Mouse (Mus musculus): Measurements from ENCODE around the gene Sergef. TPM values are rescaled to one million over a fixed set of nuclear protein-coding genes. Genes with fewer than 3 reads are reported as not detected.

Sergef gene
- total and polyA plus RNA-seq, 2 experiments: 4.9 to 7.5 TPM

DNA sequence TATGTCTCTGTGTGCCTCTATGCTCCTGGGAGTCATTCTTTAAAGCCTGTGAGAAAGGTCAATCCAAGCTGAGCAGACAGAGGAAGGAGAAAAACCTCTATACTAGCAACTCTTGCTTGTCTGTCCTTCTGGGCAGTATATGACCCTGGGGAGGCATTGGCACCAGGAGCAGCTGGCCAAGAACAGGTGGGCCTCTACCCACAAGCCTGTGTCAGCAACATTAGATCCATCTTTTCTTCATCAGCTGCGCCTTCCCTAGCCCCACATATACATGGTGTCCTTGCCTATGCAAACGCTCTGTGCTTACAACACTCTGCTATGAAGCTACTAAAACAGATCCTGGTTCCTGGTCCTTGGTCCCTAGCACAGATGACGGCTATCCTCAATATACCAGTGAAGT lies 97.5 kb downstream of the Sergef start:
- H3K4me3 ChIP-seq (ENCODE audit: insufficient read depth, low read depth, low read length): no peak overlapping the region
- H3K36me3 ChIP-seq (ENCODE audit: control insufficient read depth, insufficient read depth, low read length): no peaks in the 10 kb centered on the region
- no peak overlapping the region for H3K27ac ChIP-seq (replicated peaks; ENCODE audit: insufficient read depth, low read depth, low read length)
- 96% methylated on average over 3 of the region's 3 CpGs for WGBS
- TF ChIP-seq POLR2A (IDR thresholded peaks at IDR 0.05; ENCODE audit: extremely low read depth, insufficient read depth, low read length) (no peak), CTCF (IDR thresholded peaks at IDR 0.05; ENCODE audit: low read depth, low read length) (no peak)
- no peaks in the 10 kb centered on the region for H3K79me2 ChIP-seq (ENCODE audit: control insufficient read depth, insufficient read depth, low read length)
- no peaks in the 10 kb centered on the region for H3K27me3 ChIP-seq (ENCODE audit: control insufficient read depth, insufficient read depth, low read length)
- 0 out of 2 replicates have a peak, but pooled peaks cover 2% of the 10 kb centered on the region for H3K4me1 ChIP-seq (ENCODE audit: control insufficient read depth, insufficient read depth, low read length)
- DNase-seq (ENCODE audit: extremely low read depth, low read depth, low spot score): no peak
- H3K9ac ChIP-seq (ENCODE audit: low read depth, low read length): no peak overlapping the region

DNA sequence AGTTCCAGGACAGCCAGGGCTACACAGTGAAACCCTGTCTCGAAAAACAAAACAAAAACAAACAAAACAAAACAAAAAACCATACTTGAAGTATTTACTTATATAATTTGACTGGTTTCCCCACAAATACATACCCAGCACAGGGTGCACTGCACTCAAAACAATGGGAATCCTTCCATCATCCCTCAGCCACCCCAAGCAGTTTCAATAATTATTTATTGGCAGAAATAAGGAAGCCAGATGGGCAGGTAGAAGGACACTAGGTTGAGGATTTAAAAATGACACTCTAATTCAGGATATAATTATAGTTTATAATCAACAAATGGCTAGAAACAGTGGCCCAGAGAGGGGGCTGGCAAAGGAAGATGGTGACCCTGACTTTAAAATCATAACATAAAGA lies 99.0 kb downstream of the Sergef start:
- Histone ChIP-seq H3K79me2 (ENCODE audit: control insufficient read depth, insufficient read depth, low read length) (no peaks in the 10 kb centered on the region), H3K9ac (ENCODE audit: low read depth, low read length) (no peak overlapping the region), H3K36me3 (ENCODE audit: control insufficient read depth, insufficient read depth, low read length) (no peaks in the 10 kb centered on the region), H3K4me3 (ENCODE audit: insufficient read depth, low read depth, low read length) (no peak overlapping the region), H3K4me1 (ENCODE audit: control insufficient read depth, insufficient read depth, low read length) (no peaks in the 10 kb centered on the region), H3K27me3 (ENCODE audit: control insufficient read depth, insufficient read depth, low read length) (no peaks in the 10 kb centered on the region), H3K27ac (replicated peaks; ENCODE audit: insufficient read depth, low read depth, low read length) (no peak overlapping the region)
- TF ChIP-seq POLR2A (IDR thresholded peaks at IDR 0.05; ENCODE audit: extremely low read depth, insufficient read depth, low read length) (no peak), CTCF (IDR thresholded peaks at IDR 0.05; ENCODE audit: low read depth, low read length) (no peak)
- WGBS: 75% methylated on average over 1 of the region's 1 CpGs
- no peak for DNase-seq (ENCODE audit: extremely low read depth, low read depth, low spot score)

DNA sequence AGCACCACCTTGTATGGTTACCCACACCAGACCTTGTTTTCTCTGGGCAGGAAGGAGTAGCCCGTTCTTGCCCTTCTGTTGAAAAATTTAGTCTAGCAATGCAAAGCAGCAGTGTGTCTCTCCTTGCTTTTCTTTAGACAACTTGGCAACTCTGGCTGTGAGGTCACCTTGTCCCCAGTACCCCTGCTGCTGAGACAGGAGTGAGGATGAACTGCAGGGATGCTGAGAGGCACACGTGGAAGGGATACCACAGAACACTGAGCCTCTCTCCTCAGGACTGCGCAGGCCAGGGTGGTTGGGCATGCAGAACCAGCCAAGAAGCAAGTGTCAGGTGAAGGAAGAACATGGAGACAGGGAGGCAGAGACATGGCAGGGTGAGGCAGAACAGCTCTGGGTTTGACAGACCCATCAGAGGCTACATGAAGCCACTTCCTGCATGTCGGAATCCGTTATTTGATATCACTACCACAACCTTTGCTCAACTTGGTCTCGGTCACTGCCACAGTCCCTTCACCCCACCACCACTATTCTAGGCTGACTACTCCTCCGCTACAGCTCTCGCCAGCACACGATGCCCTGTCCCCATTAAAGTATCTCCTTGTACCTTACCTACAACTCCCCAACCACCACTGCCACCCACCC lies 103.0 kb downstream of the Sergef start:
- no peaks in the 10 kb centered on the region for H3K36me3 ChIP-seq (ENCODE audit: control insufficient read depth, insufficient read depth, low read length)
- 91% methylated on average over 9 of the region's 9 CpGs for WGBS

DNA sequence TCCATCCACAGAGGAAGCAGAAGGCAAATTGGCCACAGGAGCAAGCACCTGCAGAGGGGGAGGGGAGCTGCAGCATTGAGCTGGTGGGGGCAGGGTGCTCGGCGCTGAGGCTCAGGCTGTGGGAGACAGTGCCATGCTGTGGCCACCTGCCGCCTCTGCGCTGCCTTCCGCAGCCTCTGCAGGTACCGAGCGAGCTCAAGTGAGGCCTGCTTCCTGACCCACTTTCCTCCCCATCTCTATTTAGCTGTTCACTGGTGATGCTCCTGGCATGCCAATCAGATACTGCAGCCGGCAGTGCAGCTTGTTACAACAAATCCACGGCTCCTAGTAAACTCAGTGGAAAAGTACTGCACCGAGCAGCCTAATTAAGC lies 104.2 kb downstream of the Sergef start:
- no peak overlapping the region for H3K4me3 ChIP-seq (ENCODE audit: insufficient read depth, low read depth, low read length)
- no peaks in the 10 kb centered on the region for H3K27me3 ChIP-seq (ENCODE audit: control insufficient read depth, insufficient read depth, low read length)
- no peak overlapping the region for H3K9ac ChIP-seq (ENCODE audit: low read depth, low read length)
- H3K27ac ChIP-seq (replicated peaks; ENCODE audit: insufficient read depth, low read depth, low read length): no peak overlapping the region
- H3K4me1 ChIP-seq (ENCODE audit: control insufficient read depth, insufficient read depth, low read length): no peaks in the 10 kb centered on the region
- TF ChIP-seq POLR2A (IDR thresholded peaks at IDR 0.05; ENCODE audit: extremely low read depth, insufficient read depth, low read length) (no peak), CTCF (IDR thresholded peaks at IDR 0.05; ENCODE audit: low read depth, low read length) (0 out of 2 replicates have a peak, but pooled peaks have one; percentile 12)
- H3K36me3 ChIP-seq (ENCODE audit: control insufficient read depth, insufficient read depth, low read length): no peaks in the 10 kb centered on the region
- DNase-seq (ENCODE audit: extremely low read depth, low read depth, low spot score): no peak
- H3K79me2 ChIP-seq (ENCODE audit: control insufficient read depth, insufficient read depth, low read length): no peaks in the 10 kb centered on the region
- 69% methylated on average over 10 of the region's 10 CpGs for WGBS

More for the DNA sequence above, 103.0 kb downstream of the Sergef start:
- H3K4me3 ChIP-seq (ENCODE audit: insufficient read depth, low read depth, low read length): no peak overlapping the region
- H3K27me3 ChIP-seq (ENCODE audit: control insufficient read depth, insufficient read depth, low read length): no peaks in the 10 kb centered on the region
- TF ChIP-seq CTCF (IDR thresholded peaks at IDR 0.05; ENCODE audit: low read depth, low read length): no peak
- TF ChIP-seq POLR2A (IDR thresholded peaks at IDR 0.05; ENCODE audit: extremely low read depth, insufficient read depth, low read length): no peak
- no peak overlapping the region for H3K27ac ChIP-seq (replicated peaks; ENCODE audit: insufficient read depth, low read depth, low read length)
- no peaks in the 10 kb centered on the region for H3K79me2 ChIP-seq (ENCODE audit: control insufficient read depth, insufficient read depth, low read length)
- no peak for DNase-seq (ENCODE audit: extremely low read depth, low read depth, low spot score)
- H3K9ac ChIP-seq (ENCODE audit: low read depth, low read length): no peak overlapping the region
- H3K4me1 ChIP-seq (ENCODE audit: control insufficient read depth, insufficient read depth, low read length): no peaks in the 10 kb centered on the region

DNA sequence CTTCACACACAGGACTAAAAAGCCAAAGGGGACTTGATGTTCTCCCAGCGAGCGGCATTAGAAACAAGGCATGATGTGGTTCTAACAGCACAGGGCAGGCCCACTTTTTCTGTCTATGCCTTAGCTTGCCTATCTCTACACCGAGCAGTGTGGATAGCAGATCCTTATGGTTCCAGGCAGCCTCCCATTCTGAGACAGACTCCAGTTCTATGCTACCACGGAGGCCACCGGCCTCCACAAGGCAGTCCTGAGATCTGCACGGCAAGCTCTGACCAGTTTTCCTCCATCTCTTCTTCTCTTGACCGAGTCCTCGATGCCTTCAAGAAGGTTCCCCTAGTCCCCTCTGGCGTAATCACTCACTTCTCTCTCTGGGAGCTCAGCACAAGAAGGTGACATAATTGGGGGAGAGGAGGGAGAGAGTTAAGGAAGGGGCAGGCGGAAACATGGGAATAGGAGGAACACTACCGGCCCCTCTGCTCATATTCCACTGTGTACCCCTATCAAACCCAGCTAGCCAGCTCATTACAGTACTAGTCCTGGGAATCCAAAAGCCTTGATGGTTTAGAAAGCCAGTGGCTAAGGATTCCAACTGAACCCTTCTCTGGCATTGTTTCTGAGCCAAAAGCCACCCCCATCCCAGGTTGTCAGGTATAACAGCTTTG lies 104.7 kb downstream of the Sergef start:
- no peaks in the 10 kb centered on the region for H3K4me1 ChIP-seq (ENCODE audit: control insufficient read depth, insufficient read depth, low read length)
- H3K79me2 ChIP-seq (ENCODE audit: control insufficient read depth, insufficient read depth, low read length): no peaks in the 10 kb centered on the region
- TF ChIP-seq CTCF (IDR thresholded peaks at IDR 0.05; ENCODE audit: low read depth, low read length): no peak
- TF ChIP-seq POLR2A (IDR thresholded peaks at IDR 0.05; ENCODE audit: extremely low read depth, insufficient read depth, low read length): no peak
- H3K36me3 ChIP-seq (ENCODE audit: control insufficient read depth, insufficient read depth, low read length): no peaks in the 10 kb centered on the region
- no peaks in the 10 kb centered on the region for H3K27me3 ChIP-seq (ENCODE audit: control insufficient read depth, insufficient read depth, low read length)
- H3K9ac ChIP-seq (ENCODE audit: low read depth, low read length): no peak overlapping the region
- H3K4me3 ChIP-seq (ENCODE audit: insufficient read depth, low read depth, low read length): no peak overlapping the region
- no peak for DNase-seq (ENCODE audit: extremely low read depth, low read depth, low spot score)
- 89% methylated on average over 11 of the region's 11 CpGs for WGBS
- H3K27ac ChIP-seq (replicated peaks; ENCODE audit: insufficient read depth, low read depth, low read length): no peak overlapping the region

DNA sequence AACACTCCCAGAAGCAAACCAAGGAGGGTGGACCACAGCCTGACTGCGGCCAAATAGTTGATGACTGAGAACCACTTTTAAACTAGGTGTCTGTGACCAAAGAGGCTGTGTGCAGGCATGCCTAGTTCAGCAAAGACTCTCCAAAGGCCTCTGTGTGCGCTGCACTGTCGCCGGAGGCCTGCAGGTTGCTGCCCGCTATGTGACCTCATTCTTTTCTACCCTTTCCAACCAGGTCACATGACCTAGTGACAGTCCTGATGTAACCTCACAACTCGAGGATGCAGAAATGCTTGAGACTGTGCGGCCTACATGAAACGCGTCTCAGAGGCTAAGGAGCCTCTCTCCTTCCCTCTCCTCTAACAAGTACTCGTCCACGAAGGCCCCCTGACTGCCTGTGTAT lies 106.1 kb downstream of the Sergef start:
- H3K4me1 ChIP-seq (ENCODE audit: control insufficient read depth, insufficient read depth, low read length): no peaks in the 10 kb centered on the region
- no peaks in the 10 kb centered on the region for H3K36me3 ChIP-seq (ENCODE audit: control insufficient read depth, insufficient read depth, low read length)
- no peak overlapping the region for H3K4me3 ChIP-seq (ENCODE audit: insufficient read depth, low read depth, low read length)
- H3K27me3 ChIP-seq (ENCODE audit: control insufficient read depth, insufficient read depth, low read length): no peaks in the 10 kb centered on the region
- no peak overlapping the region for H3K27ac ChIP-seq (replicated peaks; ENCODE audit: insufficient read depth, low read depth, low read length)
- H3K9ac ChIP-seq (ENCODE audit: low read depth, low read length): no peak overlapping the region
- peak; percentile 1 for DNase-seq (ENCODE audit: extremely low read depth, low read depth, low spot score)
- WGBS: 81% methylated on average over 11 of the region's 11 CpGs
- no peaks in the 10 kb centered on the region for H3K79me2 ChIP-seq (ENCODE audit: control insufficient read depth, insufficient read depth, low read length)
- TF ChIP-seq CTCF (IDR thresholded peaks at IDR 0.05; ENCODE audit: low read depth, low read length) (no peak), POLR2A (IDR thresholded peaks at IDR 0.05; ENCODE audit: extremely low read depth, insufficient read depth, low read length) (no peak)

All from liver, adult 2 months (tissue).